Mouse (Mus musculus): ENCODE measurements around the gene Car5a.

Car5a gene

DNA sequence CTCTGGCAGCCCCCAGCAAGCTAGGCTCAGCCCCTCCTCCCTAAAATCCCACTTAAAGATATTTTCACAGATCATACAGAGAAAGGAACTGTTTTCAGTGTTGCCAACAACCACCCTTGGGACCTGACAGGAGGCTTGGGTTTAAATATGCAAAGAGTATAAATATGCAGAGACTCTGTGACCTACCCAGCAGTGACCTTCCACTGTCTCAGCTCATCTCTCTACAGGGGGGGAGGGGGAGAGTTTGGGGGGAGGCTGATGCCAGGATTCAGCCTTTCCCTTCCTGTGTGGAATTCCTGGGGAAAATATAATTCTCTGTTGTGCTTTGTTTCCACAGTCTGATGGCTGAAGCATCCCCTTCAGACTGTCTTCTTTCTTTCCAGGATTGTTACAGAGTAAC lies 9.8 kb downstream of the Car5a start:
- no peak for DNase-seq (ENCODE audit: low read depth, low spot score)

DNA sequence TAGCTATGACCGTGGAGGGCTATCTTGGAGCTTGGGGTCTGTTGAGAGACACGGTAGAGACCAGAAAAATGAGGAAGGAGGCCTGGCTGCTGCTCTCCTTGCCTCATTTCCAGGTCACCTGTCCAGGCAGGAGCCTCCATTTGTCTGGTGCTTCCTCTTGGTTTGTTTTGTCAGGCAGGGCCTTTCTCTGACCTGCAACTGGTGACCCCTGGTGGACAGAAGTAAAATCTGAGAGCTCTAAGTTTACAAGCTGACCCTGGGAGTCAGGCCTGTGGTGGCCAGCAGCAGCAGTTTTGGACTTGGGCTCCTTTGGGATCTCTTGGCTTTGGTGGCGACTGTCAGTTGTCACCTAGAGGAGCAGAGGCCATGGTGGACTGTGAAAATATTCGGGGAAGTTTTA lies 10.2 kb downstream of the Car5a start:
- DNase-seq (ENCODE audit: low read depth, low spot score) = no peak

DNA sequence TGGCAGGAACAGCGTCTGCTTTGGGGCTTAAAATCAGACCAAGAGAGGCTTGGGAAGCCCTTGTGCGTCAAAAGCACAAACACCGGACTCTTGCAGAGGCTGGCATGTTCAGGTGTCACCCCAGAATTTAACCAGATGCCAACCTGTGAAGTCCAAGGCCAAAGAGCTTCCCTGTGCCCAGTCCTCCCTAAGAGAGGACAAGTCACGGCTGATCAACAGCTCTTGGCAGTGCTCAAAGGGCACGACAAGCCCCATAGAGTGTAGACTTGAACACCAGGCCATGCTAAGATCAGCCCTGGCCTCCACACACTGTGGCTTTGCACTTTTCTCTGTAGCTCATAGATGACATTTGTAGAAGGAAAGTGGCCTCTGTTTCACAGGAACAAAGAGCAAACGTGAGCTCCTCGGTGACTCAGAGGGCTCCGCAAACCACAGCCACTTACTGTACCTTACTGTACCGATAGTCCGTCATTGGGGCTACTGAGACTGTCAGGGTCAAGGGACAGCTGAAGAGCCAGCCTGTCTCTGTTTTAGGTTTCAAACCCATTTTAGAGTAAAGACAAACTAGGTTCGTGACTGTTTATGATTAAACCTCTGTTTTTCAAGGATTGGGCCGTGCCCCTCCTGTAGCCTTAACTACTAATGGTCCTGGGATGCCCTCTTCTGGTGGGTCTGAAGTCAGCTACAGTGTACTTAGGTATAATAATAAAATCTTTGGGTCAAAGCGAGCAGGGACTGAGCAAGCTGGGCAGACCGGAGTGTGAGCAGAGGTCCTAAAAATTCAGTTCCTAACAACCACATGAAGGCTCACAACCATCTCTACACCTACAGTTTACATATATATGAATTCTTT lies 11.8 kb downstream of the Car5a start:
- no peak for DNase-seq (ENCODE audit: low read depth, low spot score)

DNA sequence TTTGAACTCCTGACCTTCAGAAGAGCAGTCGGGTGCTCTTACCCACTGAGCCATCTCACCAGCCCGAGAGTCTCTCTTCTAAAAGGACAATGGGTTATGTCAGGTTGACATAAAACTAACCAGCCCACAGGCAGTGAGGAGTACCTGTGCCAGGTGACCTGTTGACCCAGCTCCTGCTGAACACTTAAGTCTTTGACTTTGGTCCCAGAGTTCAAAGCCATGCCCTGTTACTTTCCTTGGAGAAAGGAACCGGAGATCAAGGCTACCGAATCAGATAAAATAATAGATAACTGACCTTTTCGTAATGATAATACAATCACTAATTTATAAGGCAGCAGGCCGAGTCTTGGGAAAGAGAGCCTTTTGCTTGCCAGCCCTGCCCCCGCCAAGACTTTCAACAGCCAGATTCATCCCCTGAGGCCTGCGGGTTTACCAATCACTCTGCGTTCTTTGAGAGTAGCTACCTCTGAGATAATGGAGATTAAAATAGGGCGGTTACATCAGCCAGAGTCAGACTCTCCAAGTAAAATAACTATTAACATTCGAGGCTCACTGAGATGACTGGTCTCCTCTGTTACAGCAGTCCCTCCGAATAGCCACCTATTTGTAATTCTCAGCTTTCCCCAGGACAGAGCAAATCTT lies 12.6 kb downstream of the Car5a start:
- no peak for DNase-seq (ENCODE audit: low read depth, low spot score)

DNA sequence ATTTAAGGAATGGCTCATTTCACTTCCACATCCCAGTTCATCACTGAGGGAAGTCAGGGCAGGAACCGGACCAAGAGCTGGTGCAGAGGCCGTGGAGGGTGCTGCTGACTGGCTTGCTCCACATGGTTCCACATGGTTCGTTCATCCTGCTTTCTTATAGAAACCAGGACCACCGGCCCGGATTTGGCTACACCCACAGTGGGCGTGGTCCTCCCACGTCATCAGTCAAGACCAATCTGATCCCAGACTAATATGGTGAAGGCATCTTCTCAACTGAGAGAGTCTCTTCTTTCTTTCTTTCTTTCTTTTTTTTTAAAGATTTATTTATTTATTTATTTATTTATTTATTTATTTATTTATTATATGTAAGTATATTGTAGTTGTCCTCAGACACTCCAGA lies 13.1 kb downstream of the Car5a start:
- no peak for DNase-seq (ENCODE audit: low read depth, low spot score)

DNA sequence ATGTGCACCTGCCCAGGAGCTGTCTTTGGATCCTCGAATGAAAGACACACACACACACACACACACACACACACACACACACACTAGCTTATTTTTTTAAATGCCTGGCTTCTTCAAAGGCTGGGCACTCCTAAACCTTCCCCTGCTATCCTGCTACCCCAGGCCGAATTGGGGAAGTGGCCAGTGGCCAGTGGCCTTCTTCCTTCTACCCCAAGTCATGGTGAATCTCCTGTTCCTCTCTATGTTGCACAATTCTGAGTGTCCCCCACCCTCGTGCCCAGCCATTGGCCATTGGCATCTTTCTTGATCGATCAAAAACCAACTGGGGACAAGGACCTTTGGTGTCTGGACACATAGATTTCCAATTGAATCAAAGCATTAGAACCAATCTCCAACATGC lies 14.7 kb downstream of the Car5a start:
- DNase-seq (ENCODE audit: low read depth, low spot score) = no peak

DNA sequence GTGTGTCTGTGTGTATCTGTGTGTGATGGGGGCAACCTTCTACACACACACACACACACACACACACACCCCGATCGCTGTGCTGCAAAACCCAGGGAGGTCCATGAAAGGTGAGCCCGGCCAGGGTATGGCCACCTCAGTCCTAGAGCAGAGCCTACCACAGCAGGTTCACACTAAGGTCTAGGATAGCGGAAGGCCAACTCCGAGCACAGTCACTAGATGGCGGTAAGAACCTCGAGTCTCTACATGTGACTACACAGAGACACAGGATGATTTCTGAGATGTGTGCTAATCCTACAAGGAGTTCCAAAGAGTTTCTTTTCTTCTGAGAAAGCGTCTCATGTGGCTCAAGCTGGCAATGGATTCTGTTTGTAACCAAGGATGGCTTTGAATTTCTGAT lies 17.4 kb downstream of the Car5a start:
- DNase-seq (ENCODE audit: low read depth, low spot score) = no peak

DNA sequence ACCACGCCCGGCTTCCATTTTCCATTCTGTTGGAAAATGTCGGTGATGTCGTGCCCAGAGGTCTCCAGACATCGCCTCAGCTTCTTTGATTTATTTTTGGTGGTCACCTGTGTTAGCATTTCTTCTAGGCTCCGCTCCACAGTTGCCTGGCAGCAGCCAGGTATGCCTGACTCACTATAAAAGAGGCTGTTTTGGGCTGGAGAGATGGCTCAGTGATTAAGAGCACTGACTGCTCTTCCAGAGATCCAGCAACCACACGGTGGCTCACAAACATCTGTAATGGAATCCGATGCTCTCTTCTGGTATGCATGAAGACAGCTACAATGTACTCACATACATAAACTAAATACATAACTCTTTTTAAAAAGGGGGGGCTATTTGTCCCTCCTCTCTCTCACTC lies 18.4 kb downstream of the Car5a start:
- no peak for DNase-seq (ENCODE audit: low read depth, low spot score)

DNA sequence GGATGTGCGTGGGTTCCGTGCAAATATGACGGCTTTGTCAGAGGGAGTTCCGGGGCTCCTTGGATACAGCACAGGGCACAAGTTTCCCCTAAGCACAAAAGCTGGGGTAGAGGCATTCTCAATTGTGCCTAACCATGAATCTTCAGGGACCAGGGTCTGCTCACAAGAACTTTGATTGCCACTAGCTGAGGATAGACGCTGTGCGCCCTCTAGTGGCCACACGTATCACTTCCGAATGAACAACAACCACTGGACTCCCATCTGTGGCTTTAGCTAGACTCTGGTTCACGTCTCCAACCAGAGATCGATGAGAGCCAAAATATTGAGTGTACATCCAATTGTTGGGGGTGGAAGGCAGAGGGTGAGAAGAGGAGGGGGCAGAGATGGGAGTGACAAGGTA lies 19.1 kb downstream of the Car5a start:
- DNase-seq (ENCODE audit: low read depth, low spot score) = peak; percentile 56

DNA sequence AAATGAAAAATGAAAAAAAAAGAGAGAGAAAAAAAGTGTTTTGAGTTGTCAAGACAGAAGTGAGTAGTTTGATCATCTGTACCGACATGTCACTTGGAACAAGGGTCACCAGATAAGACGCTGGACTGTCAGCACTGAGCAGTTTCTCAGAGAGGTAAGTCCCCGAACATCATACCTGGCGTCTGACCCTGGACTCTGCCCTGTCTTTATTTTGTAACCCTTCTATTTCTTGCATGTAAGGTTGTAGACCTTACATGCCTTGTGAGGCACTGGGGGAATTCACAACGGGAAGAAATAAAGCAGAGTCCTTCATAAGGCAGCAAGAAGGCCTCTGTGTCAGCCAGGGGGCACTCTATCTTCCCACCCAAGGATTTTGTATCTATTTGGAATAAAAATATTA lies 20.0 kb downstream of the Car5a start:
- DNase-seq (ENCODE audit: low read depth, low spot score) = no peak

DNA sequence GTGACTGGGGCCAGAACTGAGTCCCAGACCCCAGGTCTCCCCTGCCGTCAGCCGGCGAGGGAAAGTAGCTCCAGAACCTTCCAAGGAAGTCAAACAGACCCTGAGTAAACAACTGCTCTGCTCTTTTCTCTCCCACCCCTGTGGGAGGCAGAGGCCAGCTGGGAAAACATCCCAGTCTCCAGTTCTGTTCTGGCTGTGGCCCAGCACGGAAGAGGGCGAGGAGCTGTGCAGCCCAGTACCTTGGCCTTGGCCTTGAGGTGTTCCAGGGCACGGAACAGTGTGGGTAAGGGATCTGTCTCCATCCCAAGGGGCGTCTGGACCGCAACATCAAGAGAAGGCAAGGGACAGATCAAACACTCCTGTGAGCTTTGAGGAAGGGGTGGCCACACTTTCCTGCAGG lies 22.6 kb downstream of the Car5a start:
- no peak for DNase-seq (ENCODE audit: low read depth, low spot score)

DNA sequence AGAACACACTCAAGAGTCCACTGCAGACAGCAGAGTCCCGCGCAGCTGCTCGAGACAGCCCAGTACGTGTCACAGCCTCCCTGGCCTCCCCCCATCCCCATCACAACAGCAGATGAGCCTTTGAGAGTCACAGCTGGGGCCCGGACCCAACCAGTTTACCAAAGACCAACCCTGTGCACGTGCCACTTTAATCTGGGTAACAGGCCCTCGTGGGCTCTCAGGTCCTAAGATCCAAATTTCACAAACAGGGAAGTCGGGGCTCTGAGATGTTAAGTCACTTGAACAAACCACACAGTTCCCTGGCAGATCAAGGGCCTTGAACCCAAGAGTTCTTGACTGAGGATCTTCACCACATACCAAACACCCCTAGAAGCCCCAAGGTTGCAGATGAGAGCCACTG lies 23.1 kb downstream of the Car5a start:
- DNase-seq (ENCODE audit: low read depth, low spot score) = no peak

DNA sequence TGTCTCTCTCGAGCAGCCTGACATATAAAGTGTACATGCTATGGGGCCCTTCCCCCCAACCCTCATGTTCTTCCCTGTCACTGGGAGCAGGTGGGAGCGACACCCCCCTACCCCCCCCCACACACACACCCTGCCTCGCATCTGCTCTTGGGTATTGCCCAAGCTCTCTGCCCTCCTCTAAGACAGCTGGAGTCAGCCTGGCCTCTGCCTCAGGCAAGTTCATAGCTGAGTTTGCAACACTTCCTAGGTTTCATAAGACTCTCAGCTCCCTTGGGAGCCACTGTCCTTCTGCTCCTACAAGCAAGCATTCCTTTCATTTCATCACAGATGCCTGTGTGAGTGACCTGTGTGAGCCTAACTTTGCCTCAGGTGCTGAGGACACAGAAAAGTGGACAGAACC lies 25.0 kb downstream of the Car5a start:
- no peak for DNase-seq (ENCODE audit: low read depth, low spot score)

DNA sequence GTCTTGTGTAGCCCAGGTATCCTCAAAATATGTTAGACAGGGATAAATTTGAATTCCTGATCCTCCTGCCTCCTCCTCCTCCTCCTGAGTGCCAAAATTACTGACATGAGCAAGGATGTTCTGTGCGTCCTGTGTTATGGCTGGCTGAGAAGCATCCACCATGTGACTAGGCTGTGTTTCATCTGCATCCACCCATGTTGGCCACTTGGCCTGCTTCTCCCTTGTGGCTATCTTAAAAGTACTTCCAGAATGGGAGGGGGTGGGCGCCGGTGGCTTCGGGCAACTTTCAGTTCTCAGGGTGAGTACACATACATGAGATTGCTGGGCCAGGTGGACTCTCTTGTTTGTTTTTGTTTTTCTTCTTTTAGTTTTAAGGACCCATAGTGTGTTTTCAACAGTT lies 25.5 kb downstream of the Car5a start:
- DNase-seq (ENCODE audit: low read depth, low spot score) = no peak

DNA sequence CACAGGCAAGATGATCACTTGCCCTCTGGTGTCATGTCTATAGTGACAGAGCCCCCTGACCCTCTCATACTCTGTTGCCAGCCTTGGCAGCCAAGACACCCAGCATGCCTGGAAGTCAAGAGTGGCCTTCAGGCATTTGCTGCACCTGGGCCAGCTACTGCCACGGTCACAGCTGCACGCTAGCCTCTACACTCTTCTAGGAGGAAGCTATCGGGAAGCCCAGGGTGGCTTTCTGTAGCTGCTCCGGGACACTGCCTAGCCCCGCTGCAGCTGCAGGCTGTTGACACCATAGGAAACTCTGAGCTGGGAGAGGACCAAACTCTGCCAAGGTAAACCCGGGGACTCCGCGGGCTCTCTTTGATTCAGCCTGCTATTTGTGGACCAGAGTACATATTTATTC lies 31.3 kb downstream of the Car5a start:
- no peak for DNase-seq (ENCODE audit: low read depth, low spot score)

DNA sequence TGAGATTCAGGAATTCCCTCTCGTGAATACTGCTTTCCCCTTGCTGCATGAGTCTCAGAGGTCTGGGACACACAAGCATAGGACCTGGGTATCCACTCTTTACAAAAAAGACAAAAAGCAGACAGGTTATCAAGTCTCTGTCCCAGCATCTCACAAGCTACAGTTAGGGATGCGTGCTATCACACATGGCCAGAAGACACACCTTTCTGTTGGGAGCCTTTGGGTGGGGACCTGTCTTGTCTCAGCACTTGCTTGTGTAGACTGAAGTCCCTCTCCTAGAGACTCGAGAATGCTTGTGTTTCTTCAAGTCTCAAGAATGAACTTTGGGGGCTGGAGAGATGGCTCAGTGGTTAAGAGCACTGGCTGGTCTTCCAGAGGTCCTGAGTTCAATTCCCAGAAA lies 31.9 kb downstream of the Car5a start:
- no peak for DNase-seq (ENCODE audit: low read depth, low spot score)

DNA sequence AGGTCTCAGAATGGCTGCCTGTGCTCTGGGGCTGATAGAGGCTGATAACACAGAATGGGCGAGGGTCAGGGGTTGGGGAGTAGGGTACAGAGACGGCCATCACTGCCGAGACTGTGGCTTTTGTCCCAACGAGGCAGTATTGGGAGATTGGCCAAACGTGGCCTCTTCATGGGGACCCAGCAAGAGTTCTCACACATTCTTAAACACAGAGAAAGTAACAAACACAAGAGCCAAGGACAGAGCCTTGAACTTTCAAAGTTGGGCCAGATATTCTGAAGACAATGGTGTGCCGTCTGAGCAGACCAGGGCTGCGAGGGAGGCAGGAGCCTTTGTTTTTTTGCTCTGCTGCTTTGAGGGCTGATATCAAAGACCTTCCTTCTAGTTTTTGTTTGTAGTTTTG lies 32.7 kb downstream of the Car5a start:
- no peak for DNase-seq (ENCODE audit: low read depth, low spot score)

DNA sequence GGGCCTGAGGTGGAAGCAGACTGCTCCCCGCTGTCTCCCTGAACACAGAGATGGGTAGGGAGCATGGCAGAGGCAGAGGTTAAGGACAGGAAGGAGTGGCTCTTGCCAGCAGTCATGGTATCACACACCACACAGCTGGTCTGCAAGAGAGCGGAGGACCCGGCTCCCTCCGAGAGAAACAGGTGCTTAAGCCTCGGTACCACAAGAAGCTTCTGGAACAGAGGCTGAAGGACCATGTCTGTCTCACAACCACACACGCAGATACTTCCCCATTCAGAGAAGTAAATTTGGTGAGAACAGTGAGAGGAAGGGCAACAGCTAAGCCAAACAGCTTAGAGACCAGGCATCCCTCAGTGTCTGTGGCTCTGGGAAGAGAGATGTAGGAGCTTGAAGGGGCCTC lies 33.3 kb downstream of the Car5a start:
- DNase-seq (ENCODE audit: low read depth, low spot score) = no peak

DNA sequence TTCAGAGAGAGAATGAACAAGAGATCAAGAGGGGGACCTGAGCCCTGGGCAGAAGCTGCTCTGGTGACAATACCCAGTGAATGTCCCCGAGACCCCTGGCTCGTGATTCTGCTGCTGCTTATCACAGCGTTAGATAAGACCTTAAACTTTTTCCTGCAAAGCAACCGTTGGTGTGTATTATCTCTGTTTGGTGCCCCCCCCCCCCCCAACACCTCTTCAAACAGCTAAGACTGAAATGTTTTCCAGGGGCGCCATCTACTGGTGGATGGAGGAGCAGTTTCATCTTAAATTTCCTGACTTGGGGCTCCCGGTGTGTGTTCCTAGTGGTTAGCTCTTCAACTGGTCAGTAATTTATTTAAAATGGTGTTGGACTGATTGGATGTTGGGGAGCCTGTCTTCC lies 35.0 kb downstream of the Car5a start:
- peak; percentile 67 for DNase-seq (ENCODE audit: low read depth, low spot score)

DNA sequence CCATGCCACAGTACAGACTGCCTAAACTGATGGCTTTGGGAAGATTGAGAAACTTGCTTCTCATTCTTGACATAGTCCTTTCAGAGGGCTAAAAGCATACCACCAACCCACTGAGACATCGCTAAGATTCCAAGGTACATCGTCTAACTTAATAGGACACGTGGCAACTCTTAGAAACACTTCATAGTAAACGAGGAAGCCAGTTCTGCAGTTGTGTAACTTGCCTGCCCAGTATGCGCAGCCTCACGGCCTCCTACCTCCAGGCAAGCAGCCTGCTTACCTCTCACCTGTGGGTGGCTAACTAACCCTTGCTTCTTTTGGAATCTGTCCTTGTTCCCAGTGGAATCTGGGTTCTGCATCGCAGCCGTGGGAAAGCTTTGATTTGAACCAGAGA lies 35.6 kb downstream of the Car5a start:
- DNase-seq (ENCODE audit: low read depth, low spot score) = no peak

DNA sequence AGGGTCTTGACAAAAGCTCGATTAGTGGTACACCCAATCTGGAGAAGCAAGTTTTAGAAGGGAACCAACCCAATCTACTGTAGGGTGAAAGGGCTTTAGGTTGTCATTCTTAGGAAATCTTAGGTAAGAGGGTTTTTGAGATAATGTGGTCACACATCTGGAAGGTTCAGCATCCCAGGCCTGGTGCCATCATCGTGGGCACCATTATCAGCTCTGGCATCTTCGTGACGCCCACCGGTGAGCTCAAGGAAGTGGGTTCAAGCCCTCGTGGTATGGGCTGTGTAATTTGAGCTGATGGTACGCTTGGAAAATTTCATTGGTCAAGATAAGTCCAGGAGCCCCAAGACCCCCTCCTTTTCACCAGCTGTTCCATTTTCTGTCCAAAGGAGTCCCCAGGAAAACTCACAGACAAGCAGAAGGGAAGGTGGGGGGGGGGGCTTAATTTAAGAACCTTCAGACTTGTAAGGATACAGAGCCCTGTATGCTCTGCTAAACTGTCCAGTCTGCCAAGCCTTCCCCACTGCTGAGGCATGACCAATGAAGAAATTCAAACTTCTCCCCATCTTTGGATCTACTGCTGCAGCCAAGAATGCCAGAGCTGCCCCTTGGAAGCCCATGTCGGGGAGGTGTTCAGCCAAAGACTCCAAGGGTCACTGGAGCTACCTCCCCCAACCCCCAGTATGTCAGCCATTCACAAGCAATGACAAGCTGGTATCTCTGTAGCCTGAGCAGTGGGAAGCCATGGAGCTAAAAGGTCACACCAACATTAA lies 36.1 kb downstream of the Car5a start:
- DNase-seq (ENCODE audit: low read depth, low spot score) = no peak

DNA sequence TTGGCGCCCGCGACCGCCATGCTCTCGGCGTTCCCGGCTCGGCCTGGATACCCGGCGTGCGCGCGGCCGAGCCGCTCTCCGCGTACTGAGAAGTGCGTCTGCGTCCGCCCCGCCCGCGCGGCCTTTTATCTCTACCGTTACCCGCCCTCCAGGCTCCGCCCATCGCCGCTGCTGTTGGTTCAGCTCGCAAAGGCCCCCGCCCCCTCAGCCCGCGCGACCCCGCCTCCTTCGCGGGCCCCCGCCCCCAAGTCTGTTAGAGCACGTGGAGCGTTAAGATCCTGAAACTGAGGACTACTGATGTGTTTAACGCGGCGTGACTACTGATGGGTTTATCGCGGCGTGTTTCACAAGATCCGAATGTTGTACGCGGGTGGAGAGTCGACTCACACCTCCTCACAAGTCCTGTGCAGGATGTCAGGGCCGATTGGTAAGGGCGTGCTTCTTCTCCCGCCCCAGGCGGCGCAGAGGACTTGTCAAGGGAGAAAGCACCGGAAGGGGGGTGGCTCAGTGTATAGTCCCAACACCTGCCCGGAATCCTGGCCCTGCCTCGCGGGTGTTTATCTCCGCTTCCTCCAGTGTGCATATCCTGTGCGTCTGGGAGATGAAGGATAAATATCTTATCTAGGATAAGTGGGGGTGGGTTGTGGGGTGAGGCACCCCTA lies 37.0 kb downstream of the Car5a start, which contains the start of gene Slc7a5:
Slc7a5 (minus strand) TSS at position 108 of the 662 bp plus-strand sequence.
- DNase-seq (ENCODE audit: low read depth, low spot score) = peak; percentile 90
